Mouse (Mus musculus) hindbrain, embryonic 13.5 days (tissue): Measurements from ENCODE around the gene Ccdc144b. TPM values are rescaled to one million over a fixed set of nuclear protein-coding genes. Genes with fewer than 3 reads are reported as not detected.

Source experiments
- ATAC-seq: fragments of 200-750 bp; cut with Nextera tagmentation; 2 replicates; pipeline ENCODE4 v1.8.0; 2017; ENCODE audit warnings: moderate TSS enrichment; ENCODE audit not compliant: low FRiP score
- H3K27ac ChIP-seq: fragments of 300-500 bp; sonication (generic); 2 replicates; pipeline ENCODE4 v1.5.1; 2015; ENCODE audit warnings: inconsistent platforms, mild to moderate bottlenecking, moderate library complexity
- H3K27me3 ChIP-seq: fragments of 300-500 bp; sonication (generic); 2 replicates; pipeline ENCODE4 v1.6.1; 2015; ENCODE audit warnings: mild to moderate bottlenecking, inconsistent platforms
- H3K36me3 ChIP-seq: fragments of 300-500 bp; sonication (generic); 2 replicates; pipeline ENCODE4 v1.6.1; 2015; ENCODE audit warnings: mild to moderate bottlenecking, inconsistent platforms
- H3K4me1 ChIP-seq: fragments of 300-500 bp; sonication (generic); replicated peaks from 2 replicates; pipeline ENCODE4 v1.6.1; 2015; ENCODE audit warnings: inconsistent platforms
- H3K4me2 ChIP-seq: fragments of 300-500 bp; sonication (generic); 2 replicates; pipeline ENCODE4 v1.6.1; 2015; ENCODE audit warnings: inconsistent platforms, mild to moderate bottlenecking, moderate library complexity
- H3K4me3 ChIP-seq: fragments of 300-500 bp; sonication (generic); 2 replicates; pipeline ENCODE4 v1.5.1; 2015; ENCODE audit warnings: mild to moderate bottlenecking, inconsistent platforms
- H3K9ac ChIP-seq: fragments of 300-500 bp; sonication (generic); 2 replicates; pipeline ENCODE4 v1.6.1; 2015; ENCODE audit warnings: mild to moderate bottlenecking, inconsistent platforms
- H3K9me3 ChIP-seq: fragments of 300-500 bp; sonication (generic); 2 replicates; pipeline ENCODE4 v1.6.1; 2016; ENCODE audit warnings: inconsistent platforms
- WGBS: fragments of 180-500 bp; shearing (Covaris S2); methylation state at CpG from one replicate; pipeline ENCODE4 v1.1.7; 2015; 5-methylcytosine and 5-hydroxymethylcytosine counted together
- polyA plus RNA-seq: library from polyadenylated mRNA; unstranded; fragments of >200 nt; fragmentation: Nextera tagmentation; extraction: Ambion mirVana; gene quantifications from 2 replicates; pipeline ENCODE4 v1.2.1, GENCODE M21; 2015

The Ccdc144b gene
- polyA plus RNA-seq, 1 experiment from 2014 or later: not detected

- no peaks in the 10 kb centered on the region for H3K36me3 ChIP-seq
- H3K4me1 ChIP-seq: no peaks in the 10 kb centered on the region
- no peak overlapping the region for H3K4me3 ChIP-seq
- H3K27ac ChIP-seq: no peak overlapping the region
- 71% methylated on average over 4 of the region's 4 CpGs for WGBS
- ATAC-seq: no peak
- no peak overlapping the region for H3K4me2 ChIP-seq
- H3K9ac ChIP-seq: no peak overlapping the region
- no peaks in the 10 kb centered on the region for H3K27me3 ChIP-seq
- no peaks in the 10 kb centered on the region for H3K9me3 ChIP-seq
These were observed 44.8 kb downstream of the Ccdc144b start for GRCm38 (mm10) chr3:36008411-36009154.

DNA sequence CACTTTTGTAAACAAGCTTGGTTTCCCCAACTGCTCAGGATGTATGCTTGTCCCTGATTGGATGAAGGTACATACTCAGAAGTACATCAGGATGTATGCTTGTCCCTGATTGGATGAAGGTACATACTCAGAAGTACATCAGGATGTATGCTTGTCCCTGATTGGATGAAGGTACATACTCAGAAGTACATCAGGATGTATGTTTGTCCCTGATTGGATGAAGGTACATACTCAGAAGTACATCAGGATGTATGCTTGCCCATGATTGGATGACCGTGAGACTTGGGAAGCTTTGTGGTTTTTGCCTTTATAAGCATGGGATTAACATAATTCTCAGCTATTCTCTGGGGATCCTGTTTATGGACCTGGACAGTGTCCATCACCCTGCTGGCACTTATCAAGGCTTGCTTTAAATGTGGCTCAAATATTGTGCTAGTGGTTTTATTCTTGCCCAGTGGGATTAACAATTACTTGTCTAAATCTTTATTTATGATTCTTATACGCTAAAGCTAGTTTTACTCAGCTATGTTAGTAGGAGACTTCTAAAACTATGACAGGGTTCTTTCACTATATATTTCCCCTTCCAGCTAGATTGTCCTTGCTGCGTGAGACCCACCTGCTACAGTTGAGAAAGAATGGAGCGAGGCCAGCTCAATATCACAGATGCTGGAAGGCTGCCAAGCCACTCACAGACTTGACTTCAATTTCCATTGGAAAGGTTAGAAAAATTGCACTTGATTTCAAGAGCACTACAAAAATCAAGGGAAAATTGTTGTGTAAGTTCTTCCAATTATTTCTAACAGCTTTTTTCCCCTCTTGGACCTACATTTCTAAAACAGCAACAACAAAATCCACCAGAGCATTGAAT lies 49.1 kb downstream of the Ccdc144b start:
- H3K9ac ChIP-seq: no peak overlapping the region
- no peaks in the 10 kb centered on the region for H3K9me3 ChIP-seq
- no peak overlapping the region for H3K27ac ChIP-seq
- H3K4me2 ChIP-seq: no peak overlapping the region
- ATAC-seq: no peak
- no peaks in the 10 kb centered on the region for H3K27me3 ChIP-seq
- no peaks in the 10 kb centered on the region for H3K36me3 ChIP-seq
- peaks cover 4% of the 10 kb centered on the region for H3K4me1 ChIP-seq
- no peak overlapping the region for H3K4me3 ChIP-seq
- WGBS: 72% methylated on average over 4 of the region's 4 CpGs

DNA sequence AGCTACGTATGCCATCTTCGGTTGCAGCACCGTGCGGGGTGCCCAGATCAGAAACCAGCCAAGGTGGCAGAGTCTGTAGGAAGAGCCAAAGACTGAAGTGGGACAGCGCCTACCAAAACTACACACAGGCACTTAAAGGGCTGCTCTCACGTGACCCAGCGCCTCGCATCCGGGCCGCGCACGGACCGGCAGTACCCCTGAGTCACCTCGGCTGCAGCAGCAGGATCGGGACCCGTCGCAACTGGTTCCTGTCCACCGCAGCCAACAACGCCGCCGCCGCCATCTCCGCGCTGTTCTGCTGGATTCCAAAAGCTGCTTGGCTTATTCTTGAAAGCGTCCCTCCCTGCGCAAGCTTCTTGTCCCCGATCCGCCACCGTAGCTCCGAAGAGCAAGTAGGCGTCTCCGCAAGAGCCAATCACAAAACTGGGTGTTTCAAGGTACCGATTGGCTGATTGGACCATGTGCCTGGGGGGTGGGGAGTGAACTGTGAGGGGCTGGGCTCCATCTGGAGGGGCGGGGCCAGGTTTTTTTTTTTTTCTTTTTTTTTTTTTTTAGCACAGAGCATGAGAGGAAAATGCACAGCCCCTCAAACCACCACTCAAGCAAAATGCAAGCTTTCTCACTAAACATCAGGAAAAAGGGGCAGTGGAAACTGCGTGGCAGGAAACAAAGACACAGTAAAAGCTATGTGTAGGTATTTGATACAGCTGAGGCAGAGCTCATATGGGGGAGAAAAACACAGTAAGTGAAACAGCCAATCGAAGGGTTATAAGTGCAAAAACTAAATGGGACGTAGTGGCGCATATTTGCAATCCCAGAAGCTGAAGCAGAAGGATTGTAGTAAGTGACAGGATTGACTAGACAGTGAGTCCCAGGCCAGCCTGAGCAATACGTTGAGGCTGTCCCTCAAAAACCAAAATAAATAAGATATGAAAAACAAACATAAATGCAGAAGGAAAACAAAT lies 52.8 kb downstream of the Ccdc144b start, which contains the start of gene Mccc1:
Gene Mccc1 (minus strand): TSS at position 404 of the 965 bp plus-strand sequence.
- peak within 1 kb of the TSS; percentile 78 for H3K9ac ChIP-seq
- peak within 1 kb of the TSS; percentile 90 for H3K27ac ChIP-seq
- H3K4me1 ChIP-seq: peaks cover 10% of the 10 kb centered on the region
- H3K27me3 ChIP-seq: no peaks in the 10 kb centered on the region
- 5% methylated on average over 39 of the region's 39 CpGs for WGBS
- peak within 1 kb of the TSS; percentile 63 for H3K4me3 ChIP-seq
- H3K4me2 ChIP-seq: peak within 1 kb of the TSS; percentile 69
- no peaks in the 10 kb centered on the region for H3K9me3 ChIP-seq
- peak; percentile 100 for ATAC-seq
- H3K36me3 ChIP-seq: no peaks in the 10 kb centered on the region

GRCm38 (mm10) chr3:35994552-35995531 lies 58.5 kb downstream of the Ccdc144b start:
- Histone ChIP-seq H3K9ac (no peak overlapping the region), H3K4me1 (peaks cover 10% of the 10 kb centered on the region), H3K36me3 (peaks cover 39% of the 10 kb centered on the region), H3K4me3 (no peak overlapping the region), H3K4me2 (no peak overlapping the region), H3K9me3 (no peaks in the 10 kb centered on the region), H3K27ac (no peak overlapping the region), H3K27me3 (no peaks in the 10 kb centered on the region)
- no peak for ATAC-seq
- 61% methylated on average over 11 of the region's 11 CpGs for WGBS

DNA sequence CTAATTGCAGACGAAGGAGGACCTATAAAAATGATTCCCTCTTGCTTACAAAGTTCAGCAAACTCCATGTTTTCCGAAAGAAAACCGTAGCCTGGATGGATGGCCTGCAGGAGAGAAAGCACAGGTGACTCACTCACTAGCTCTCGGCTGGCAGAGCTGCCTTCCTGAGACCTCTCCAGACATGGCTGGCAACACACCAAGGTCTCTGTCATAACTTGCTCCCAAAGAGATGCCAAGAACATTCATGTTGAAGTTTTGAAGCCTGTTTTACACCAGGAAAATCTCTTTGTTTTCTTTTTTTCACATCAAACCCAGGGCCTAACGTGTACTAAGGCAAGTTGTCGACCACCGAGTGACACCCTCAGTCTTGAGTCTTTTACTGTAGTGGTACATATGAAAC lies 62.6 kb downstream of the Ccdc144b start:
- 95% methylated on average over 7 of the region's 7 CpGs for WGBS
- no peak overlapping the region for H3K4me3 ChIP-seq

DNA sequence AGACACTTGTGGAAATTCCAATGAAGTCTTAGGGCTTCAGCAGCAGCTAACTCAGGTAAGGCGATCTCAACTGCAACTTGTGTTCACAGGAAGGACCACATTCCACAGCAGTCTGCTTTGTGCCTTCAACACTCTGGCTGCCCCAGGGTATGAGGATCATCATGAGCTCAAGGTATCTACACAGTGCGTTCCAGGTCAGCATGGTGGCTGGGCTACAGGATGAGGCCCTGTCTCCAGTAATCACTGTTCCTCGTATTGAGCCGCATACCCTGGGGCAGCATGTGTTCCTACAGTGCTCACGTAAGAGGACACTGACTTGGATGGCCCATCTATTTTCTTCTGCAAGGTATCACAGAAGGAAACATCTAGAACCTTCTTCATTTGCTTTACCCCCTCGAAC lies 65.3 kb downstream of the Ccdc144b start:
- peaks cover 82% of the 10 kb centered on the region for H3K36me3 ChIP-seq
- no peaks in the 10 kb centered on the region for H3K4me1 ChIP-seq
- no peak overlapping the region for H3K4me3 ChIP-seq
- no peak overlapping the region for H3K4me2 ChIP-seq
- WGBS: 95% methylated on average over 6 of the region's 6 CpGs
- H3K9me3 ChIP-seq: no peaks in the 10 kb centered on the region
- H3K27ac ChIP-seq: no peak overlapping the region
- no peaks in the 10 kb centered on the region for H3K27me3 ChIP-seq
- H3K9ac ChIP-seq: no peak overlapping the region
- ATAC-seq: no peak

More for the DNA sequence above, 62.6 kb downstream of the Ccdc144b start:
- Histone ChIP-seq H3K27ac (no peak overlapping the region), H3K9me3 (no peaks in the 10 kb centered on the region), H3K4me1 (no peaks in the 10 kb centered on the region), H3K4me2 (no peak overlapping the region), H3K27me3 (no peaks in the 10 kb centered on the region), H3K9ac (no peak overlapping the region), H3K36me3 (peaks cover 79% of the 10 kb centered on the region)
- ATAC-seq: no peak

- no peaks in the 10 kb centered on the region for H3K9me3 ChIP-seq
- H3K27ac ChIP-seq: no peak overlapping the region
- H3K9ac ChIP-seq: no peak overlapping the region
- 89% methylated on average over 6 of the region's 6 CpGs for WGBS
- H3K27me3 ChIP-seq: no peaks in the 10 kb centered on the region
- no peak for ATAC-seq
- H3K4me1 ChIP-seq: no peaks in the 10 kb centered on the region
- H3K36me3 ChIP-seq: peaks cover 89% of the 10 kb centered on the region
- H3K4me3 ChIP-seq: no peak overlapping the region
- H3K4me2 ChIP-seq: no peak overlapping the region
These were observed 67.1 kb downstream of the Ccdc144b start for GRCm38 (mm10) chr3:35986266-35986665.

- H3K4me3 ChIP-seq: no peak overlapping the region
- no peak overlapping the region for H3K27ac ChIP-seq
- peaks cover 78% of the 10 kb centered on the region for H3K36me3 ChIP-seq
- 80% methylated on average over 7 of the region's 7 CpGs for WGBS
- no peaks in the 10 kb centered on the region for H3K4me1 ChIP-seq
- H3K9me3 ChIP-seq: no peaks in the 10 kb centered on the region
- H3K4me2 ChIP-seq: no peak overlapping the region
- no peaks in the 10 kb centered on the region for H3K27me3 ChIP-seq
- no peak overlapping the region for H3K9ac ChIP-seq
- no peak for ATAC-seq
These were observed 79.8 kb downstream of the Ccdc144b start for GRCm38 (mm10) chr3:35973551-35973950.

DNA sequence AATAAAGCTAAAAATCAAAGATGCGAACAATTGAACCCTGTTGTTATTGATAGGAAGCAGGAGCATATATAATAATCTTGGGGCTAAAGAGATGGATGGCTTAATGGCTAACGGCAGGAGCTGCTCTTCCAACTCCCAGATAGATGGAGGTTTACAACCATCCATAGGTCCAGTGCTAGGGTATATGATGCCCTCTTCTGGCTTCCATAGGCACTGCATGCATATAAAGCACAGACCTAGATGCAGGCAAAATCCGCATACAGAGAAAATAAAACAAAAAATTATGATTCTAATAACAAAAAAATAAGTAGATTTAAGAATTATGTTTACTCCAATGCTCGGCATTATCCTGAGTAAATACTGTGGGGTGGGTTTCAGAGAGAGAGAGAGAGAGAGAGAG lies 80.4 kb downstream of the Ccdc144b start:
- Histone ChIP-seq H3K9me3 (no peaks in the 10 kb centered on the region), H3K36me3 (peaks cover 79% of the 10 kb centered on the region), H3K27me3 (no peaks in the 10 kb centered on the region), H3K4me1 (no peaks in the 10 kb centered on the region), H3K4me3 (no peak overlapping the region), H3K4me2 (no peak overlapping the region), H3K27ac (no peak overlapping the region), H3K9ac (no peak overlapping the region)
- WGBS: 88% methylated on average over 4 of the region's 4 CpGs
- ATAC-seq: no peak

GRCm38 (mm10) chr3:35971149-35971548 lies 82.2 kb downstream of the Ccdc144b start:
- WGBS: 93% methylated on average over 12 of the region's 12 CpGs
- H3K4me2 ChIP-seq: no peak overlapping the region
- peaks cover 79% of the 10 kb centered on the region for H3K36me3 ChIP-seq
- no peak overlapping the region for H3K27ac ChIP-seq
- H3K4me3 ChIP-seq: no peak overlapping the region
- H3K9me3 ChIP-seq: no peaks in the 10 kb centered on the region
- no peak for ATAC-seq
- no peak overlapping the region for H3K9ac ChIP-seq
- H3K27me3 ChIP-seq: no peaks in the 10 kb centered on the region
- H3K4me1 ChIP-seq: no peaks in the 10 kb centered on the region

DNA sequence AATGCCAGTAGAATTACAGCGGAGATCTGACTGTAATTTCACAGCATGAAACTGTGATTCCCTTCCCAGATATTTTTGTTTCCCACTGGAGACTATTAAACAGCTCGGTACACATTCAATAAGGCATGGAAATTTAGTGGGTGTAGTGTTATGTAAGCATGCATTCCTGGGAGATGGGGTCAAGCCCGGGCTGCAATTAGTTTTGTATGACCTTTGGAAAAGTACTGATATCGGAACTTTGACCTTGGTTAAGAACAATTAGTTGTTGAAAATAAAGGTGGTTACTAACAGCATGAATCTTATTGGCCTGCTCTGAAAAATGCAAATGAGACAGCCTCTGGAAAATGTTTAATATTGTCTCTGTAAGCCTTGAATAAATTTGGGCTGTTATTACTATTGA lies 82.9 kb downstream of the Ccdc144b start:
- no peak for ATAC-seq
- no peak overlapping the region for H3K9ac ChIP-seq
- H3K4me2 ChIP-seq: no peak overlapping the region
- H3K4me1 ChIP-seq: no peaks in the 10 kb centered on the region
- no peaks in the 10 kb centered on the region for H3K9me3 ChIP-seq
- H3K27me3 ChIP-seq: no peaks in the 10 kb centered on the region
- H3K27ac ChIP-seq: no peak overlapping the region
- no peak overlapping the region for H3K4me3 ChIP-seq
- peaks cover 72% of the 10 kb centered on the region for H3K36me3 ChIP-seq
- WGBS: 84% methylated on average over 4 of the region's 4 CpGs
